Mouse (Mus musculus) heart, embryonic 10.5 days (tissue): Measurements from ENCODE around the gene Tcaim. TPM values are rescaled to one million over a fixed set of nuclear protein-coding genes. Genes with fewer than 3 reads are reported as not detected.

ENCODE experiments used
- DNase-seq: peaks from one replicate; pipeline ENCODE4 v3.0.0-alpha.2; 2017; ENCODE audit warnings: low spot score
- H3K27ac ChIP-seq: fragments of 300-500 bp; sonication (generic); 2 replicates; pipeline ENCODE4 v1.5.1; 2016; ENCODE audit warnings: mild to moderate bottlenecking
- H3K27me3 ChIP-seq: fragments of 300-500 bp; sonication (generic); 2 replicates; pipeline ENCODE4 v1.6.1; 2016; ENCODE audit warnings: mild to moderate bottlenecking; ENCODE audit not compliant: poor library complexity, insufficient read depth, severe bottlenecking
- H3K36me3 ChIP-seq: fragments of 300-500 bp; sonication (generic); 2 replicates; pipeline ENCODE4 v1.6.1; 2016; ENCODE audit warnings: mild to moderate bottlenecking, moderate library complexity
- H3K4me1 ChIP-seq: fragments of 300-500 bp; sonication (generic); 2 replicates; pipeline ENCODE4 v1.6.1; 2016; ENCODE audit warnings: mild to moderate bottlenecking
- H3K4me3 ChIP-seq: fragments of 300-500 bp; sonication (generic); 2 replicates; pipeline ENCODE4 v1.5.1; 2016; ENCODE audit warnings: mild to moderate bottlenecking, moderate library complexity
- H3K9me3 ChIP-seq: fragments of 300-500 bp; sonication (generic); 2 replicates; pipeline ENCODE4 v1.6.1; 2016; ENCODE audit warnings: mild to moderate bottlenecking, moderate library complexity
- WGBS: fragments of 180-500 bp; shearing (Covaris S2); methylation state at CpG from one replicate; pipeline ENCODE4 v1.1.7; 2016; 5-methylcytosine and 5-hydroxymethylcytosine counted together
- polyA plus RNA-seq: library from polyadenylated mRNA; unstranded; fragments of >200 nt; fragmentation: Nextera tagmentation; extraction: Ambion mirVana; gene quantifications from 2 replicates; pipeline ENCODE4 v1.2.1, GENCODE M21; 2016

Gene Tcaim
- polyA plus RNA-seq, 1 experiment from 2014 or later: 3.2 TPM

GRCm38 (mm10) chr9:122863731-122864130 lies 58.4 kb downstream of the Tcaim start:
- H3K9me3 ChIP-seq: peaks cover 15% of the 10 kb centered on the region
- no peaks in the 10 kb centered on the region for H3K27me3 ChIP-seq
- no peak for DNase-seq
- peaks cover 41% of the 10 kb centered on the region for H3K36me3 ChIP-seq
- peaks cover 17% of the 10 kb centered on the region for H3K4me1 ChIP-seq
- H3K4me3 ChIP-seq: peak overlapping the region; percentile 12; the same call in 1 of the 2 replicates
- 27% methylated on average over 2 of the region's 2 CpGs for WGBS
- H3K27ac ChIP-seq: no peak overlapping the region

GRCm38 (mm10) chr9:122864848-122865247 lies 59.5 kb downstream of the Tcaim start:
- H3K27ac ChIP-seq: peak overlapping the region; percentile 97
- WGBS: 60% methylated on average over 3 of the region's 3 CpGs
- peaks cover 30% of the 10 kb centered on the region for H3K36me3 ChIP-seq
- peaks cover 8% of the 10 kb centered on the region for H3K9me3 ChIP-seq
- H3K27me3 ChIP-seq: no peaks in the 10 kb centered on the region
- H3K4me3 ChIP-seq: peak overlapping the region; percentile 89
- H3K4me1 ChIP-seq: peaks cover 17% of the 10 kb centered on the region
- DNase-seq: no peak

- Histone ChIP-seq H3K9me3 (no peaks in the 10 kb centered on the region), H3K27me3 (no peaks in the 10 kb centered on the region), H3K36me3 (peaks cover 21% of the 10 kb centered on the region), H3K27ac (peak within 1 kb of the TSS; percentile 97), H3K4me1 (peaks cover 17% of the 10 kb centered on the region), H3K4me3 (peak within 1 kb of the TSS; percentile 89)
- peak; percentile 94 for DNase-seq
- under 1% methylated on average over 34 of the region's 34 CpGs for WGBS
Measured at GRCm38 (mm10) chr9:122865697-122866166, 60.4 kb downstream of the Tcaim start, which contains the start of gene Zfp445. TSS of gene Zfp445 (minus strand) at chr9:122866006.

GRCm38 (mm10) chr9:122866192-122866591 lies 60.9 kb downstream of the Tcaim start:
- Histone ChIP-seq H3K4me1 (peaks cover 17% of the 10 kb centered on the region), H3K36me3 (peaks cover 17% of the 10 kb centered on the region), H3K27ac (peak overlapping the region; percentile 97), H3K9me3 (no peaks in the 10 kb centered on the region), H3K27me3 (no peaks in the 10 kb centered on the region), H3K4me3 (peak overlapping the region; percentile 89)
- no peak for DNase-seq
- WGBS: 80% methylated on average over 4 of the region's 4 CpGs

GRCm38 (mm10) chr9:122872595-122872994 lies 67.3 kb downstream of the Tcaim start:
- 74% methylated on average over 4 of the region's 4 CpGs for whole genome bisulfite sequencing
- Histone ChIP-seq H3K36me3 (no peaks in the 10 kb centered on the region), H3K27ac (no peak overlapping the region), H3K4me1 (no peaks in the 10 kb centered on the region), H3K4me3 (no peak overlapping the region), H3K27me3 (no peaks in the 10 kb centered on the region), H3K9me3 (no peaks in the 10 kb centered on the region)
- no peak for DNase-seq

- Histone ChIP-seq H3K4me1 (no peaks in the 10 kb centered on the region), H3K27ac (no peak overlapping the region), H3K36me3 (no peaks in the 10 kb centered on the region), H3K4me3 (no peak overlapping the region), H3K27me3 (no peaks in the 10 kb centered on the region), H3K9me3 (no peaks in the 10 kb centered on the region)
- no peak for DNase-seq
- 89% methylated on average over 1 of the region's 1 CpGs for WGBS
Measured at GRCm38 (mm10) chr9:122874653-122875052, 69.3 kb downstream of the Tcaim start.

- Histone ChIP-seq H3K4me3 (no peak overlapping the region), H3K9me3 (no peaks in the 10 kb centered on the region), H3K27ac (no peak overlapping the region), H3K36me3 (no peaks in the 10 kb centered on the region), H3K4me1 (no peaks in the 10 kb centered on the region), H3K27me3 (no peaks in the 10 kb centered on the region)
- 83% methylated on average over 2 of the region's 2 CpGs for WGBS
- no peak for DNase-seq
Measured at GRCm38 (mm10) chr9:122875145-122875544, 69.8 kb downstream of the Tcaim start.

GRCm38 (mm10) chr9:122885385-122885784 lies 80.0 kb downstream of the Tcaim start, which contains the start of gene Zkscan7:
TSS of gene Zkscan7 (plus strand) at chr9:122885685.
- 0 out of 2 replicates have a peak, but pooled peaks cover 6% of the 10 kb centered on the region for H3K4me1 ChIP-seq
- peaks cover 10% of the 10 kb centered on the region; the same call in 1 of the 2 replicates for H3K27me3 ChIP-seq
- peak within 1 kb of the TSS; percentile 91 for H3K4me3 ChIP-seq
- DNase-seq: no peak
- peak within 1 kb of the TSS; percentile 91 for H3K27ac ChIP-seq
- no peaks in the 10 kb centered on the region for H3K9me3 ChIP-seq
- 0 out of 2 replicates have a peak, but pooled peaks cover 5% of the 10 kb centered on the region for H3K36me3 ChIP-seq
- WGBS: 72% methylated on average over 3 of the region's 3 CpGs

Other genes with a start within 250 kb of the Tcaim start
- gene Topaz1, start 58.2 kb upstream of the Tcaim start, polyA plus RNA-seq: 0.10 and 0.18 TPM in 2 replicates
- gene Gm35549, start 38.5 kb downstream of the Tcaim start, polyA plus RNA-seq: not detected in 2 replicates
- gene Zfp445, start 60.5 kb downstream of the Tcaim start, polyA plus RNA-seq: 47.4 and 50.7 TPM in 2 replicates
- gene Zkscan7, start 80.1 kb downstream of the Tcaim start, polyA plus RNA-seq: 2.4 and 3.0 TPM in 2 replicates
- 14.5 and 20.4 TPM in 2 replicates for gene Zfp105, start 117.5 kb downstream of the Tcaim start, polyA plus RNA-seq
- 15.5 and 16.6 TPM in 2 replicates for gene 1110059G10Rik, start 145.5 kb downstream of the Tcaim start, polyA plus RNA-seq
- gene Kif15, start 145.5 kb downstream of the Tcaim start, polyA plus RNA-seq: 37.3 and 46.9 TPM in 2 replicates
- 15.7 and 16.1 TPM in 2 replicates for gene Tmem42, start 215.8 kb downstream of the Tcaim start, polyA plus RNA-seq
- gene Tgm4, start 229.2 kb downstream of the Tcaim start, polyA plus RNA-seq: 0.27 and 0.73 TPM in 2 replicates